In the genomic region with DNA sequence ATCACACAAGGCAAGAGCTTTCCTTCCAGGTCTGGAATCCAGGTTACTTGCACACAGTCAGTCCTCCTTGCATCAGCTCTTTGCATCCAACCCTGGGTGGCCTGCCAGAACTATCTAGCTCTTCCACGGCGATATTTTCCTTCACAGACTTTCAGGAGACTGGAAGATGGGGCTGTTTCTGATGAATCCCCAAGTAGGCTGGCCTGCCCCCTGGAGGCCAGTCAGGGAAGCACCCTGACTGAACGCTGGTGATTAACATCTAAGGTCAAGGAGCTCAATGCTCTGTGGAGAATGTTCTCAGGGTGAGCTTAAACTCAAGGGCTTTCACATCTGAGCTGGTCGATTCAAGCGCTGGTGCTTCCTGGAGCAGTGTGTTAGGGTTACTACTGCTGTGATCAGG, we compare ENCODE assay signal across 9 mouse cellular contexts. TPM values are rescaled to one million over a fixed set of nuclear protein-coding genes. Genes with fewer than 3 reads are reported as not detected.
A peak's percentile ranks its signal among the peaks of the same experiment; 100 is the strongest.
DNase-seq lines count a peak whose midpoint lies in the region; ATAC-seq and TF ChIP-seq lines count a peak whose summit lies in the region.
"Had no signal": no experiment of that assay in that cellular context is flagged by ENCODE, and none has a peak within 500 bp of the region (broad histone marks: within the 10 kb centered on the region; RNA-seq: fewer than 3 reads in every experiment).

No protein-coding gene starts in this region.

- no peak for ATAC-seq in lung, embryonic 14.5 days (ENCODE audit: insufficient read depth)

- H3K9ac ChIP-seq in lung, embryonic 14.5 days: no peak overlapping the region
- H3K9ac ChIP-seq: limb, embryonic 12.5 days had no signal

- no peaks in the 10 kb centered on the region for H3K4me1 ChIP-seq in lung, embryonic 14.5 days (ENCODE audit: insufficient read depth)

- WGBS in lung, embryonic 14.5 days: 3% methylated on average over 5 of the region's 5 CpGs

- H3K27ac ChIP-seq in lung, embryonic 14.5 days (ENCODE audit: low read depth): no peak overlapping the region
- H3K27ac ChIP-seq: limb, embryonic 12.5 days had no signal

- TF ChIP-seq CTCF in lung, embryonic 14.5 days (IDR thresholded peaks at IDR 0.05; ENCODE audit: low read depth): peak; percentile 91

- H3K9me3 ChIP-seq in lung, embryonic 14.5 days (ENCODE audit: low read depth, low read length): no peaks in the 10 kb centered on the region
- H3K9me3 ChIP-seq: limb, embryonic 12.5 days had no signal

- H3K36me3 ChIP-seq in lung, embryonic 14.5 days (ENCODE audit: insufficient read depth): 0 out of 2 replicates have a peak, but pooled peaks cover 4% of the 10 kb centered on the region

- H3K27me3 ChIP-seq in lung, embryonic 14.5 days (ENCODE audit: insufficient read depth, low read length): no peaks in the 10 kb centered on the region
- H3K27me3 ChIP-seq: limb, embryonic 12.5 days had no signal

- peak; percentile 76 for DNase-seq in CD4-positive helper T cell, adult 2 months (ENCODE audit: low read depth, low spot score)
- DNase-seq in T-cell, adult 2 months (ENCODE audit: low spot score): peak; percentile 67
- peak; percentile 62 to 82 for DNase-seq in cerebellum, postnatal 4 days (ENCODE audit: low spot score in 2 of 2)
- peak; percentile 45 for DNase-seq in gastrocnemius, postnatal 25 days
- peak; percentile 86 for DNase-seq in kidney, postnatal 10 days
- peak; percentile 86 for DNase-seq in lung, embryonic 14.5 days
- peak; percentile 63 for DNase-seq in right cerebral cortex, postnatal 25 days
- DNase-seq in urinary bladder, postnatal 36 days (ENCODE audit: low spot score in 2 of 2): peak; percentile 65 to 76

- H3K4me2 ChIP-seq in lung, embryonic 14.5 days: no peak overlapping the region
- H3K4me2 ChIP-seq: limb, embryonic 12.5 days had no signal

- no peak overlapping the region for H3K4me3 ChIP-seq in lung, embryonic 14.5 days (ENCODE audit: low read depth, low read length)
- H3K4me3 ChIP-seq: limb, embryonic 12.5 days had no signal

RNA-seq across cellular contexts. Expression of gene Arfgap1, which starts 3.1 kb away (rescaled TPM):
- total RNA-seq in gastrocnemius, postnatal 25 days (2021): 10 to 100 TPM; 26.6 to 33.7 TPM
- polyA plus RNA-seq in lung, embryonic 14.5 days (2014; fragmentation: Nextera tagmentation; extraction: Ambion mirVana): 78.2 and 79.1 TPM in 2 replicates

RNA-seq across cellular contexts. Expression of gene Nkain4, which starts 9.5 kb away (rescaled TPM):
- under 1 TPM in 1 of 2 experiments, not detected in 1; 0.49 TPM for total RNA-seq in gastrocnemius, postnatal 25 days (2021)
- 123 and 138 TPM in 2 replicates for polyA plus RNA-seq in lung, embryonic 14.5 days (2014; fragmentation: Nextera tagmentation; extraction: Ambion mirVana)

RNA-seq across cellular contexts. Expression of gene Col20a1, which starts 22.4 kb away (rescaled TPM):
- 1 to 10 TPM; 2.3 to 2.9 TPM for total RNA-seq in gastrocnemius, postnatal 25 days (2021)
- polyA plus RNA-seq in lung, embryonic 14.5 days (2014; fragmentation: Nextera tagmentation; extraction: Ambion mirVana): 0.11 and 0.17 TPM in 2 replicates

RNA-seq across cellular contexts. Expression of gene Birc7, which starts 35.1 kb away (rescaled TPM):
- not detected for total RNA-seq in gastrocnemius, postnatal 25 days (2021)
- polyA plus RNA-seq in lung, embryonic 14.5 days (2014; fragmentation: Nextera tagmentation; extraction: Ambion mirVana): 0.20 and 0.51 TPM in 2 replicates
- polyA plus RNA-seq: limb, embryonic 12.5 days had no signal

RNA-seq across cellular contexts. Expression of gene Ythdf1, which starts 43.2 kb away (rescaled TPM):
- total RNA-seq in gastrocnemius, postnatal 25 days (2021): 10 to 100 TPM; 31.9 to 34.1 TPM
- polyA plus RNA-seq in lung, embryonic 14.5 days (2014; fragmentation: Nextera tagmentation; extraction: Ambion mirVana): 69.2 and 70.1 TPM in 2 replicates
